Mouse (Mus musculus): ENCODE results near the gene Themis.

DNA sequence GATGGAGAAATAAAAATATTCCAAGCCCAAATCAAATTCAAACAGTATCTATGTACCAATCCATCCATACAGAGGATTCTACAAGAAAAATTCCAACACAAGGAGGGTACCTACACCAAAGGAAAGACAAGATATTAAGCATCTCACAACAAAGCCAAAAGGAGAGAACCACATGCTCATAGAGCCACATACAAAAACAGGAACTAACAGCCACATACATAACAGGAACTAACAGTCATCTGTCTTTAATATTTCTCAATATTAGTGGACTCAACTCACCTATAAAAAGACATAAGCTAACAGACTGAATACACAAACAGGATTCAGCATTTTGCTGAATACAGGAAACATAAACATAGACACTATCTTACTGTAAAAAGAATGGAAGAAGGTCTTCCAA is 78.3 kb downstream of the Themis start:
- TF ChIP-seq POLR2A (IDR thresholded peaks at IDR 0.05; ENCODE audit: insufficient read depth, low read length) (no peak), CTCF (IDR thresholded peaks at IDR 0.05; ENCODE audit: low read depth, low read length) (no peak)
